ENCODE assay signal across 9 mouse cellular contexts in the genomic region with DNA sequence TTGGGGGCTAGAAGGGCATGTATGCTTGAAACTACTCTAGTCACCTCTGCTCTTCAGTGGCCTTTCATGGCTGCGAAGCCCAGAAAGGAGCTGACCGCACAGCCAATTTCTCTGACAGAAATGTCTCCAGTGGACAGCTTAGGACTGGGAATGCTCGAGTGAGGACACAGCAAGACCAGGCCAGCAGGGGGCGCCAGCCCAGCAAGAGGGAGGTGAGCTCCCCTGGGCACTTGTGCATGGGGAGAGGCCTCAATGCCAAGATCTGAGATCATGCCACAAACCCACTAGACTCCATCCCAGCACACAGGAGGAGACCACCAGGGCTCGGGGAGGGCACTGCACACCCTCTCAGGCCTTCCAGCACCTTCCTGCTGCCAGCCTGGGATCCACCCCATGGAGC. TPM values are rescaled to one million over a fixed set of nuclear protein-coding genes. Genes with fewer than 3 reads are reported as not detected.
DNase-seq lines count a peak whose midpoint lies in the region; ATAC-seq and TF ChIP-seq lines count a peak whose summit lies in the region.
"Had no signal": no experiment of that assay in that cellular context is flagged by ENCODE, and none has a peak within 500 bp of the region (broad histone marks: within the 10 kb centered on the region; RNA-seq: fewer than 3 reads in every experiment).

No protein-coding gene starts in this region.

- DNase-seq in liver = peak; percentile 71
- DNase-seq in adrenal gland, adult 2 months = peak; percentile 85
- peak; percentile 70 for DNase-seq in embryo, embryonic 11 days
- DNase-seq in kidney, postnatal 10 days = peak; percentile 83
- DNase-seq in lung, postnatal 14 days = peak; percentile 76

- H3K27me3 ChIP-seq in liver, embryonic 12.5 days (replicated peaks) = no peaks in the 10 kb centered on the region
- H3K27me3 ChIP-seq in small intestine, adult 2 months (ENCODE audit: control insufficient read depth, insufficient read depth, low read length) = no peaks in the 10 kb centered on the region
- H3K27me3 ChIP-seq: neural tube, embryonic 13.5 days had no signal

- H3K9me3 ChIP-seq in liver, embryonic 12.5 days (replicated peaks) = no peaks in the 10 kb centered on the region
- H3K9me3 ChIP-seq: neural tube, embryonic 13.5 days had no signal

- no peak overlapping the region for H3K9ac ChIP-seq in liver, embryonic 12.5 days
- H3K9ac ChIP-seq: neural tube, embryonic 13.5 days had no signal

- H3K4me3 ChIP-seq in liver, embryonic 12.5 days = no peak overlapping the region
- H3K4me3 ChIP-seq in small intestine, adult 2 months (ENCODE audit: low read depth, low read length) = no peak overlapping the region
- H3K4me3 ChIP-seq: neural tube, embryonic 13.5 days had no signal

- H3K36me3 ChIP-seq in liver, embryonic 12.5 days = peaks cover 71% of the 10 kb centered on the region
- H3K36me3 ChIP-seq in small intestine, adult 2 months (ENCODE audit: control insufficient read depth, insufficient read depth, low read length) = peaks cover 3% of the 10 kb centered on the region; the same call in 1 of the 2 replicates

- no peak overlapping the region for H3K4me2 ChIP-seq in liver, embryonic 12.5 days
- H3K4me2 ChIP-seq: neural tube, embryonic 13.5 days had no signal

- no peak for ATAC-seq in liver, embryonic 12.5 days
- ATAC-seq in granulocyte monocyte progenitor cell, adult 5-6 weeks (replicated peaks; ENCODE audit: poor library complexity, severe bottlenecking) = no peak; the same call in 1 of the 2 replicates

- TF ChIP-seq CTCF in small intestine, adult 2 months (IDR thresholded peaks at IDR 0.05; ENCODE audit: extremely low read depth, insufficient read length, insufficient replicate concordance, low read depth, low read length) = peak; percentile 76

- TF ChIP-seq POLR2A in small intestine, adult 2 months (IDR thresholded peaks at IDR 0.05; ENCODE audit: low read depth, low read length) = no peak

- H3K27ac ChIP-seq in liver, embryonic 12.5 days = no peak overlapping the region
- H3K27ac ChIP-seq in small intestine, adult 2 months (ENCODE audit: insufficient read depth, low read depth, low read length) = no peak overlapping the region
- H3K27ac ChIP-seq: neural tube, embryonic 13.5 days had no signal

- 60% methylated on average over 5 of the region's 5 CpGs for WGBS in liver, embryonic 12.5 days (ENCODE audit: insufficient replicate concordance)
- 64% methylated on average over 5 of the region's 5 CpGs for WGBS in small intestine, adult 2 months

- H3K4me1 ChIP-seq in liver, embryonic 12.5 days = peaks cover 42% of the 10 kb centered on the region
- H3K4me1 ChIP-seq in small intestine, adult 2 months (ENCODE audit: control insufficient read depth, insufficient read depth, insufficient read length, low read length) = peaks cover 13% of the 10 kb centered on the region

RNA-seq across cellular contexts. Expression of a gene that starts 39.3 kb away (rescaled TPM):
- polyA plus RNA-seq in liver, embryonic 12.5 days (2016; fragmentation: Nextera tagmentation; extraction: Ambion mirVana) = 1.5 and 2.0 TPM in 2 replicates
- total RNA-seq in adrenal gland, adult 2 months (2021) = 100 to 1,000 TPM; 109 to 185 TPM
- 737 and 1,088 TPM in 2 replicates for polyA plus RNA-seq in adrenal gland, adult 2 months (2012; rRNA removed)
- 9.8 and 25.5 TPM in 2 replicates for polyA plus RNA-seq in small intestine, adult 2 months (2012; rRNA removed)
- total RNA-seq in granulocyte monocyte progenitor cell, adult 5-6 weeks (2014; fragmentation: Nextera tagmentation) = 8.5 TPM in 1 of 2 replicates, not detected in the other
- 0.56 and 0.82 TPM in 2 replicates for total RNA-seq in granulocyte monocyte progenitor cell, adult 5-6 weeks (2017)

Comparison
In these comparisons a context has a peak if more than half of its experiments do, and no peak if none do; other contexts are left out.
1. RNA of a gene that starts 39.3 kb away (polyA plus RNA-seq): 737 to 1,088 TPM in adrenal gland, adult 2 months; 9.8 to 25.5 TPM in small intestine, adult 2 months and 1.5 to 2.0 TPM in liver, embryonic 12.5 days; every median in the first group is over 10 times any median in the second.
2. Peak in every context shown above with its lines, with median percentiles within 50 percentile points of each other: DNase-seq.